Comparison of ENCODE assay signal across 32 mouse cellular contexts in the genomic region with DNA sequence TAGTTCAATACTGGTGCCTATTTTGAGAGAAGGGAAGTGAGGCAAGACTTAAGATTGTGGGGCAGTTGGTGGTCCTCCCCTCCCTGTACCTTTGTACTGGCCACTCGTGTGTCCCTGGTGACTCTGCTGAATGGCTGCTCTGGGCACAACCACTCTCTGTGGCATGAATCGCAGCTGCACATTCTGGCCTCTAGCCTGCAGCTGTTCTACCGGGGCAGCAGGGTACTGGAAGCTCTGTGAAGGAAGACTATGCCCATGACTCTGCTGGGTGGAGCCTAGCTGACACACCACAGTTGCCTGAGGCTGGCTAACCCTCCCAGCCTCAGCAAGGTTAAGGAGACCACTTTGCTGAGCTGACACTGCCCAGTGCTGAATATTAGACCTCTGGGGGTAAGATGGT. TPM values are rescaled to one million over a fixed set of nuclear protein-coding genes. Genes with fewer than 3 reads are reported as not detected.
DNase-seq lines count a peak whose midpoint lies in the region; ATAC-seq lines count a peak whose summit lies in the region.
"Had no signal": no experiment of that assay in that cellular context is flagged by ENCODE, and none has a peak within 500 bp of the region (broad histone marks: within the 10 kb centered on the region; RNA-seq: fewer than 3 reads in every experiment).

No protein-coding gene starts in this region.

- H3K36me3 ChIP-seq in megakaryocyte, embryonic 14.5 days (replicated peaks; ENCODE audit: low read length): no peaks in the 10 kb centered on the region
- H3K36me3 ChIP-seq: forebrain, embryonic 10.5 days; heart, embryonic 12.5 days; heart, embryonic 15.5 days; hindbrain, embryonic 15.5 days had no signal

- peak; percentile 80 for DNase-seq in heart, adult 11 months
- DNase-seq in heart, postnatal 36 days: no peak
- DNase-seq in brain, adult 2 months (ENCODE audit: low read depth, low spot score): peak; percentile 14
- no peak for DNase-seq in thymus, postnatal 36 days
- no peak for DNase-seq in embryo, embryonic 10.5 days (ENCODE audit: low spot score)
- no peak for DNase-seq in left cerebral cortex, postnatal 14 days (ENCODE audit: low spot score in 2 of 2)
- DNase-seq: adrenal gland, adult 2 months; adrenal gland, postnatal 14 days; cerebellum, adult 11-12 months; cerebellum, adult 8-10 months; cerebellum, postnatal 10 days; cerebellum, postnatal 36 days; gastrocnemius, postnatal 10 days; gastrocnemius, postnatal 36 days; heart, adult 18-20 months; heart, postnatal 10 days; heart, postnatal 4 days had no signal

- peaks cover 21% of the 10 kb centered on the region for H3K9me3 ChIP-seq in megakaryocyte, embryonic 14.5 days
- H3K9me3 ChIP-seq: forebrain, embryonic 13.5 days; heart, embryonic 15.5 days had no signal

- peaks cover 19% of the 10 kb centered on the region for H3K4me1 ChIP-seq in megakaryocyte, embryonic 14.5 days
- H3K4me1 ChIP-seq: forebrain, embryonic 10.5 days; forebrain, embryonic 13.5 days; heart, embryonic 12.5 days; heart, embryonic 15.5 days; hindbrain, embryonic 15.5 days had no signal

- ATAC-seq in neutrophil, adult 5-6 weeks (ENCODE audit: extremely low read depth, insufficient number of reproducible peaks, low FRiP score, poor library complexity, severe bottlenecking): peak; percentile 6; the same call in 1 of the 2 replicates
- ATAC-seq: CD4-positive, CD25-positive, alpha-beta regulatory T cell, adult 4 months; forebrain, embryonic 13.5 days; forebrain, embryonic 16.5 days had no signal

- intact Hi-C loops in heart, postnatal 36 days (cut with DNase I): no loop called here
- intact Hi-C loops in left cerebral cortex, postnatal 14 days (cut with DNase I): no loop called here

- H3K27me3 ChIP-seq in megakaryocyte, embryonic 14.5 days (replicated peaks): peaks cover 24% of the 10 kb centered on the region
- H3K27me3 ChIP-seq: forebrain, embryonic 13.5 days; hindbrain, embryonic 15.5 days had no signal

- peak overlapping the region; percentile 28 for H3K4me3 ChIP-seq in megakaryocyte, embryonic 14.5 days (replicated peaks)
- H3K4me3 ChIP-seq: forebrain, embryonic 10.5 days; forebrain, embryonic 13.5 days; heart, embryonic 12.5 days; heart, embryonic 15.5 days; hindbrain, embryonic 15.5 days had no signal

RNA-seq across cellular contexts. Expression of a gene that starts 49.4 kb away (rescaled TPM):
- total RNA-seq in heart, postnatal 36 days (2021): not detected
- not detected in 2 replicates for polyA plus RNA-seq in megakaryocyte, embryonic 14.5 days (2012; ENCODE audit: insufficient read depth, low replicate concordance)
- not detected in 2 replicates for total RNA-seq in neutrophil, adult 5-6 weeks (2017)
- total RNA-seq in left cerebral cortex, postnatal 14 days (2021): not detected
- total RNA-seq: adrenal gland, adult 2 months; adrenal gland, postnatal 14 days; gastrocnemius, adult 18-20 months; gastrocnemius, postnatal 10 days; gastrocnemius, postnatal 36 days; heart, adult 18-20 months; heart, postnatal 10 days; heart, postnatal 4 days; MEL had no signal
- polyA plus RNA-seq: adrenal gland, adult 2 months; brain, embryonic 14.5 days; C2C12; CD4-positive, CD25-positive, alpha-beta regulatory T cell, adult 4 months; cortical plate, adult 2 months; forebrain, embryonic 10.5 days; forebrain, embryonic 13.5 days; forebrain, embryonic 16.5 days; heart, embryonic 12.5 days; heart, embryonic 15.5 days; hindbrain, embryonic 11.5 days; hindbrain, embryonic 15.5 days had no signal

Comparison
In these comparisons a context has a peak if more than half of its experiments do, and no peak if none do; other contexts are left out.
1. DNase-seq: peak in heart, adult 11 months (single experiment) and brain, adult 2 months (single experiment); none in heart, postnatal 36 days (0 of 2), thymus, postnatal 36 days (0 of 2), embryo, embryonic 10.5 days (single experiment) and left cerebral cortex, postnatal 14 days (0 of 2).